Mouse (Mus musculus): ENCODE data around the gene Apol10b.
"Not testable (repeated sequence)": the region's sequence is repeated elsewhere in the genome, so short reads cannot be mapped to it uniquely, and the experiment has no call there.

Apol10b gene

GRCm38 (mm10) chr15:77595961-77596360 lies at the start of gene Apol10b:
TSS of gene Apol10b (minus strand) at chr15:77596125.
- DNase-seq = no peak

GRCm38 (mm10) chr15:77643176-77643575 lies 47.3 kb upstream of the Apol10b start, which contains the start of gene Apol11b:
TSS of gene Apol11b (minus strand) at chr15:77643286.
- DNase-seq = not testable (repeated sequence)

- not testable (repeated sequence) for DNase-seq
These were observed 33.9 kb upstream of the Apol10b start for GRCm38 (mm10) chr15:77629822-77630221.

GRCm38 (mm10) chr15:77628647-77629046 lies 32.7 kb upstream of the Apol10b start:
- not testable (repeated sequence) for DNase-seq

- DNase-seq = not testable (repeated sequence)
These were observed 30.5 kb upstream of the Apol10b start for GRCm38 (mm10) chr15:77626471-77626870.

GRCm38 (mm10) chr15:77624710-77625109 lies 28.8 kb upstream of the Apol10b start:
- no peak for DNase-seq

- no peak for DNase-seq
These were observed 10.1 kb upstream of the Apol10b start for GRCm38 (mm10) chr15:77606069-77606468.

- DNase-seq = no peak
These were observed 3.0 kb upstream of the Apol10b start, which contains the start of gene Gm36245 for GRCm38 (mm10) chr15:77598958-77599357. TSS of gene Gm36245 (plus strand) at chr15:77599258.

- DNase-seq = no peak
These were observed 2.5 kb upstream of the Apol10b start for GRCm38 (mm10) chr15:77598429-77598828.

- no peak for DNase-seq
These were observed 2.4 kb downstream of the Apol10b start for GRCm38 (mm10) chr15:77593557-77593956.

GRCm38 (mm10) chr15:77590881-77591280 lies 5.0 kb downstream of the Apol10b start:
- no peak for DNase-seq

- DNase-seq = no peak
These were observed 6.9 kb downstream of the Apol10b start for GRCm38 (mm10) chr15:77588981-77589380.

GRCm38 (mm10) chr15:77587026-77587425 lies 8.9 kb downstream of the Apol10b start:
- DNase-seq = no peak

GRCm38 (mm10) chr15:77581681-77582080 lies 14.2 kb downstream of the Apol10b start:
- DNase-seq = no peak

GRCm38 (mm10) chr15:77579311-77579710 lies 16.6 kb downstream of the Apol10b start:
- no peak for DNase-seq

GRCm38 (mm10) chr15:77578801-77579200 lies 17.1 kb downstream of the Apol10b start:
- no peak for DNase-seq

GRCm38 (mm10) chr15:77563219-77563618 lies 32.7 kb downstream of the Apol10b start:
- no peak for DNase-seq

GRCm38 (mm10) chr15:77561792-77562191 lies 34.1 kb downstream of the Apol10b start, which contains the start of gene 1700025B11Rik:
TSS of gene 1700025B11Rik (minus strand) at chr15:77561892.
- no peak for DNase-seq

- not testable (repeated sequence) for DNase-seq
These were observed 56.7 kb downstream of the Apol10b start for GRCm38 (mm10) chr15:77539221-77539620.
